Mouse (Mus musculus): ENCODE data around the gene Bbs2. TPM values are rescaled to one million over a fixed set of nuclear protein-coding genes. Genes with fewer than 3 reads are reported as not detected.
A peak's percentile ranks its signal among the peaks of the same experiment; 100 is the strongest.

Gene Bbs2
- total and polyA plus RNA-seq, 3 experiments = 10.0 to 13.0 (median 12.0) TPM

- Histone ChIP-seq H3K4me1 (ENCODE audit: control insufficient read depth in 1 of 2, insufficient read depth in 2 of 2) (peaks cover 9 to 12% of the 10 kb centered on the region in 2 experiments), H3K27me3 (replicated peaks) (no peaks in the 10 kb centered on the region), H3K36me3 (replicated peaks in 1 of 2; ENCODE audit: control insufficient read depth in 1 of 2, insufficient read depth in 1 of 2, low read length in 1 of 2) (peaks cover 0 to 43% of the 10 kb centered on the region in 2 experiments), H3K79me2 (replicated peaks; ENCODE audit: control insufficient read depth, extremely low read depth, insufficient read depth, poor library complexity, severe bottlenecking) (no peaks in the 10 kb centered on the region), H3K9me3 (replicated peaks; ENCODE audit: low read length) (no peaks in the 10 kb centered on the region), H3K9ac (ENCODE audit: insufficient read depth, low read depth) (peak overlapping the region; percentile 13; the same call in 1 of the 2 replicates), H3K4me3 (replicated peaks in 1 of 3; ENCODE audit: low read depth in 2 of 3, low read length in 2 of 3, poor library complexity in 1 of 3) (peak overlapping the region in 1 of 3 experiments; percentile 35), H3K4me2 (ENCODE audit: insufficient read depth, low read depth, poor library complexity, severe bottlenecking) (peak overlapping the region; percentile 56; the same call in 1 of the 2 replicates), H3K27ac (ENCODE audit: insufficient read depth, low read depth) (peak overlapping the region; percentile 75)
- in situ Hi-C loops (cut with MboI; ENCODE audit: low pct_ligation_motif_present, low pct_unique_long_range_greater_than_20kb, low sequenced_read_pairs) = no loop called here
- TF ChIP-seq ETS1 (conservative IDR thresholded peaks at IDR 0.05; ENCODE audit: low read depth, low read length) = peak; percentile 69; the same call in 1 of the 2 replicates
- peak; percentile 72; the same call in 1 of the 2 replicates for TF ChIP-seq IRF4 (IDR thresholded peaks at IDR 0.05; ENCODE audit: low read depth, low read length)
- TF ChIP-seq CHD2 (IDR thresholded peaks at IDR 0.05; ENCODE audit: low read length) = no peak
- no peak for TF ChIP-seq ZC3H11A (IDR thresholded peaks at IDR 0.05; ENCODE audit: low read depth, low read length)
- no peak for TF ChIP-seq ZKSCAN1 (IDR thresholded peaks at IDR 0.05; ENCODE audit: borderline replicate concordance, low read depth, low read length)
- TF ChIP-seq ZMIZ1 (IDR thresholded peaks at IDR 0.05; ENCODE audit: low read depth, low read length) = no peak
- no peak for TF ChIP-seq UBTF (IDR thresholded peaks at IDR 0.05; ENCODE audit: low read depth, low read length)
- no peak for TF ChIP-seq SIN3A (IDR thresholded peaks at IDR 0.05; ENCODE audit: low read length)
- TF ChIP-seq MAFK (IDR thresholded peaks at IDR 0.05; ENCODE audit: insufficient replicate concordance, low read length) = no peak
- no peak for TF ChIP-seq HCFC1 (IDR thresholded peaks at IDR 0.05; ENCODE audit: low read depth, low read length)
- no peak for TF ChIP-seq MAZ (IDR thresholded peaks at IDR 0.05; ENCODE audit: low read depth, low read length)
- 0 out of 2 replicates have a peak, but pooled peaks have one; percentile 49 for TF ChIP-seq EP300 (IDR thresholded peaks at IDR 0.05; ENCODE audit: low read length)
- peak; percentile 11; the same call in 1 of the 2 replicates for TF ChIP-seq GABPA (IDR thresholded peaks at IDR 0.05; ENCODE audit: insufficient replicate concordance, low read depth, low read length)
- no peak for TF ChIP-seq CHD1 (IDR thresholded peaks at IDR 0.05; ENCODE audit: low read depth, low read length)
- no peak for TF ChIP-seq SMC3 (IDR thresholded peaks at IDR 0.05; ENCODE audit: low read depth, low read length)
- no peak for TF ChIP-seq POLR2AphosphoS2 (IDR thresholded peaks at IDR 0.05; ENCODE audit: low read depth, low read length)
- TF ChIP-seq TBP (conservative IDR thresholded peaks at IDR 0.05; ENCODE audit: low read depth, low read length) = no peak
- no peak for TF ChIP-seq TCF12 (IDR thresholded peaks at IDR 0.05; ENCODE audit: low read depth, low read length)
- peak; percentile 77 for TF ChIP-seq USF2 (conservative IDR thresholded peaks at IDR 0.05; ENCODE audit: low read depth, low read length)
- peak; percentile 87 for TF ChIP-seq MAX (IDR thresholded peaks at IDR 0.05; ENCODE audit: low read length)
- peak; percentile 18; the same call in 1 of the 2 replicates for TF ChIP-seq JUND (conservative IDR thresholded peaks at IDR 0.05; ENCODE audit: low read depth, low read length)
- TF ChIP-seq ELF1 (IDR thresholded peaks at IDR 0.05; ENCODE audit: low read depth, low read length) = no peak
- peak; percentile 29; the same call in 1 of the 2 replicates for TF ChIP-seq JUN (IDR thresholded peaks at IDR 0.05; ENCODE audit: insufficient read depth, low read depth, low read length)
- TF ChIP-seq CTCF (conservative IDR thresholded peaks at IDR 0.05 in 1 of 2, IDR thresholded peaks at IDR 0.05 in 1 of 2; ENCODE audit: low read depth in 2 of 2, low read length in 2 of 2) = no peak
- no peak for TF ChIP-seq RCOR1 (conservative IDR thresholded peaks at IDR 0.05; ENCODE audit: low read depth, low read length)
- TF ChIP-seq USF1 (IDR thresholded peaks at IDR 0.05; ENCODE audit: low read depth, low read length) = peak; percentile 83
- peak; percentile 71; the same call in 1 of the 2 replicates for TF ChIP-seq MEF2A (IDR thresholded peaks at IDR 0.05; ENCODE audit: borderline replicate concordance, low read depth, low read length)
- TF ChIP-seq BHLHE40 (IDR thresholded peaks at IDR 0.05; ENCODE audit: low read depth, low read length) = peak; percentile 90
- peak; percentile 52; the same call in 1 of the 2 replicates for TF ChIP-seq ZNF384 (IDR thresholded peaks at IDR 0.05; ENCODE audit: low read depth, low read length)
- peak; percentile 52; the same call in 1 of the 2 replicates for TF ChIP-seq MYC (IDR thresholded peaks at IDR 0.05; ENCODE audit: low read depth, low read length)
- TF ChIP-seq PAX5 (IDR thresholded peaks at IDR 0.05; ENCODE audit: low read length) = no peak
- no peak for TF ChIP-seq NRF1 (IDR thresholded peaks at IDR 0.05; ENCODE audit: low read depth, low read length)
- TF ChIP-seq KAT2A (IDR thresholded peaks at IDR 0.05; ENCODE audit: insufficient replicate concordance, low read length) = no peak
- dilution Hi-C loops (cut with MboI; ENCODE audit: extremely low pct_ligation_motif_present, extremely low pct_unique_long_range_greater_than_20kb, low sequenced_read_pairs) = no loop called here
- peak; percentile 43 for DNase-seq (ENCODE audit: extremely low read depth)
Measured at GRCm38 (mm10) chr8:94076461-94077192, 22.1 kb downstream of the Bbs2 start.

All from CH12.LX (cell line).